Mouse (Mus musculus) embryonic facial prominence, embryonic 13.5 days (tissue): Measurements from ENCODE around the gene Auh. TPM values are rescaled to one million over a fixed set of nuclear protein-coding genes. Genes with fewer than 3 reads are reported as not detected.

Experiments
- ATAC-seq: fragments of 200-750 bp; cut with Nextera tagmentation; 2 replicates; pipeline ENCODE4 v1.8.0; 2017; ENCODE audit warnings: low read depth; ENCODE audit not compliant: insufficient number of reproducible peaks, insufficient read depth, low FRiP score, low TSS enrichment
- H3K27ac ChIP-seq: fragments of 300-500 bp; sonication (generic); 2 replicates; pipeline ENCODE4 v1.5.1; 2015; ENCODE audit warnings: moderate library complexity, mild to moderate bottlenecking, inconsistent platforms
- H3K27me3 ChIP-seq: fragments of 300-500 bp; sonication (generic); 2 replicates; pipeline ENCODE4 v1.6.1; 2015; ENCODE audit warnings: mild to moderate bottlenecking, inconsistent platforms
- H3K36me3 ChIP-seq: fragments of 300-500 bp; sonication (generic); 2 replicates; pipeline ENCODE4 v1.6.1; 2015; ENCODE audit warnings: mild to moderate bottlenecking, inconsistent platforms
- H3K4me1 ChIP-seq: fragments of 300-500 bp; sonication (generic); 2 replicates; pipeline ENCODE4 v1.6.1; 2015; ENCODE audit warnings: inconsistent platforms
- H3K4me2 ChIP-seq: fragments of 300-500 bp; sonication (generic); 2 replicates; pipeline ENCODE4 v1.6.1; 2015; ENCODE audit warnings: moderate library complexity, mild to moderate bottlenecking, inconsistent platforms
- H3K4me3 ChIP-seq: fragments of 300-500 bp; sonication (generic); 2 replicates; pipeline ENCODE4 v1.5.1; 2015; ENCODE audit warnings: mild to moderate bottlenecking, inconsistent platforms
- H3K9ac ChIP-seq: fragments of 300-500 bp; sonication (generic); 2 replicates; pipeline ENCODE4 v1.6.1; 2015; ENCODE audit warnings: mild to moderate bottlenecking, inconsistent platforms
- H3K9me3 ChIP-seq: fragments of 300-500 bp; sonication (generic); 2 replicates; pipeline ENCODE4 v1.6.1; 2016; ENCODE audit warnings: inconsistent platforms
- WGBS: fragments of 180-500 bp; shearing (Covaris S2); methylation state at CpG from one replicate; pipeline ENCODE4 v1.1.7; 2015; ENCODE audit warnings: mixed read lengths; 5-methylcytosine and 5-hydroxymethylcytosine counted together
- polyA plus RNA-seq: library from polyadenylated mRNA; unstranded; fragments of >200 nt; fragmentation: Nextera tagmentation; extraction: Ambion mirVana; gene quantifications from 2 replicates; pipeline ENCODE4 v1.2.1, GENCODE M21; 2015

Auh gene
- polyA plus RNA-seq, 1 experiment from 2014 or later = 46.4 TPM

- WGBS = 76% methylated on average over 7 of the region's 7 CpGs
- Histone ChIP-seq H3K4me3 (no peak overlapping the region), H3K27me3 (no peaks in the 10 kb centered on the region), H3K36me3 (0 out of 2 replicates have a peak, but pooled peaks cover 4% of the 10 kb centered on the region), H3K4me1 (0 out of 2 replicates have a peak, but pooled peaks cover 6% of the 10 kb centered on the region), H3K27ac (no peak overlapping the region), H3K4me2 (no peak overlapping the region), H3K9me3 (peaks cover 3% of the 10 kb centered on the region; the same call in 1 of the 2 replicates), H3K9ac (no peak overlapping the region)
- ATAC-seq = no peak
Measured at GRCm38 (mm10) chr13:52921065-52921825, 8.2 kb downstream of the Auh start.

DNA sequence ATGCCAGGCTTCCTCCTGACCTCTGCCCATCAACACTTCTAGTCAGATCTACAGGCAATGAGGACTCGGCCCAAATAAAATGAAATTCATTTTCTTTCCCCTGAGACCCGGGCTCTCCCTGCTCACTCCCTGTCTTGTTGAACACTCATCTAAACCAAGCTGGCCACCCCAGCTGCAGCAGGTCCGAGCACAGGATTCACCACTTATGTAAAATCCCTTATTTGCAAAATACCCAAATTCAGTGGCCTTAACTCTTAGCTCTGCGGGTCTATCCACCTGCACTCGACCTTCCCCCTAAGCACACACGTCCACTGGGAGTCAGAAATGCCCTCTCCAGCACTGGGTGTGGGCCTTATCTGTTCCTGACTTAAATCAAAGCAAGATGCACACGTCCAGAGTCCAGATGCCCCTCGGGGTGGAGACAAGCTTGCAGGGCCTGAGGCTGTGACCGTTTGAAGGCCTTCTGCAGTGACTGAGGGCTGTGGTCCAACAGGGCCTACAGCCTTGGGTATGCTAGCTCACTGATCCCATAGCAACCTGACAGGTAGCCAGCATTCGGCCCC lies 9.6 kb downstream of the Auh start:
- 77% methylated on average over 10 of the region's 10 CpGs for WGBS
- no peak overlapping the region for H3K4me3 ChIP-seq
- no peaks in the 10 kb centered on the region for H3K9me3 ChIP-seq
- no peak overlapping the region for H3K27ac ChIP-seq
- no peak overlapping the region for H3K4me2 ChIP-seq
- no peak overlapping the region for H3K9ac ChIP-seq
- ATAC-seq = no peak
- 0 out of 2 replicates have a peak, but pooled peaks cover 4% of the 10 kb centered on the region for H3K4me1 ChIP-seq
- no peaks in the 10 kb centered on the region for H3K27me3 ChIP-seq
- 0 out of 2 replicates have a peak, but pooled peaks cover 4% of the 10 kb centered on the region for H3K36me3 ChIP-seq

DNA sequence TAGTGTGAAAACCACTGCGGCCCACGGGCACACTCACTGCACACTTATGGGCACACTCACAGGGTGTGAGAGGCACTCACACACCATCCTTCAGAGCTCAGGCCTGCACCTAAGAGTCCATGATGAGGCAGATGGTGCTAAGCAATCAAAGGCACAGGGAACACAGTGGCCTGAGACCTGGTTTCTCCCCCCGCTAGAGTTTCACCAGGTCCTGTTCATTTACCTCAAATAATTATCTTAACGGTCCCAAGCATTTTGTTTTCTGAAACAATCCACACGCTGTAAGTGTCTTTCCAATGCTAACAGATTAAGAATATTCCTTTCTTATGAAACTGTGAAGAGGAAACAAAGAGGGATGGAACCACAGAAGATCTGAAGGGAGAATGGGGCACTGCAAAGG lies 11.1 kb downstream of the Auh start:
- no peaks in the 10 kb centered on the region for H3K9me3 ChIP-seq
- H3K9ac ChIP-seq = no peak overlapping the region
- 0 out of 2 replicates have a peak, but pooled peaks cover 10% of the 10 kb centered on the region for H3K4me1 ChIP-seq
- no peak overlapping the region for H3K27ac ChIP-seq
- no peak overlapping the region for H3K4me2 ChIP-seq
- H3K4me3 ChIP-seq = no peak overlapping the region
- 89% methylated on average over 5 of the region's 5 CpGs for WGBS
- no peaks in the 10 kb centered on the region for H3K27me3 ChIP-seq
- ATAC-seq = no peak
- H3K36me3 ChIP-seq = 0 out of 2 replicates have a peak, but pooled peaks cover 4% of the 10 kb centered on the region

GRCm38 (mm10) chr13:52914591-52915110 lies 14.8 kb downstream of the Auh start:
- Histone ChIP-seq H3K4me3 (no peak overlapping the region), H3K36me3 (peaks cover 23% of the 10 kb centered on the region; the same call in 1 of the 2 replicates), H3K27ac (no peak overlapping the region), H3K27me3 (no peaks in the 10 kb centered on the region), H3K9ac (no peak overlapping the region), H3K4me2 (no peak overlapping the region), H3K4me1 (0 out of 2 replicates have a peak, but pooled peaks cover 6% of the 10 kb centered on the region), H3K9me3 (no peaks in the 10 kb centered on the region)
- ATAC-seq = no peak
- 74% methylated on average over 19 of the region's 19 CpGs for WGBS

- Histone ChIP-seq H3K27ac (no peak overlapping the region), H3K36me3 (peaks cover 24% of the 10 kb centered on the region), H3K9ac (no peak overlapping the region), H3K4me2 (no peak overlapping the region), H3K27me3 (no peaks in the 10 kb centered on the region), H3K4me3 (no peak overlapping the region), H3K4me1 (0 out of 2 replicates have a peak, but pooled peaks cover 6% of the 10 kb centered on the region), H3K9me3 (no peaks in the 10 kb centered on the region)
- WGBS = 81% methylated on average over 7 of the region's 7 CpGs
- ATAC-seq = no peak
Measured at GRCm38 (mm10) chr13:52913926-52914325, 15.6 kb downstream of the Auh start.

- H3K9me3 ChIP-seq = no peaks in the 10 kb centered on the region
- 0 out of 2 replicates have a peak, but pooled peaks cover 6% of the 10 kb centered on the region for H3K4me1 ChIP-seq
- H3K27me3 ChIP-seq = no peaks in the 10 kb centered on the region
- no peak overlapping the region for H3K4me2 ChIP-seq
- H3K36me3 ChIP-seq = peaks cover 36% of the 10 kb centered on the region
- H3K27ac ChIP-seq = no peak overlapping the region
- 78% methylated on average over 8 of the region's 8 CpGs for WGBS
- ATAC-seq = no peak
- no peak overlapping the region for H3K4me3 ChIP-seq
- H3K9ac ChIP-seq = no peak overlapping the region
Measured at GRCm38 (mm10) chr13:52912495-52912894, 17.0 kb downstream of the Auh start.

- no peak for ATAC-seq
- WGBS = 70% methylated on average over 4 of the region's 4 CpGs
- no peak overlapping the region for H3K27ac ChIP-seq
Measured at GRCm38 (mm10) chr13:52911259-52911658, 18.2 kb downstream of the Auh start.

DNA sequence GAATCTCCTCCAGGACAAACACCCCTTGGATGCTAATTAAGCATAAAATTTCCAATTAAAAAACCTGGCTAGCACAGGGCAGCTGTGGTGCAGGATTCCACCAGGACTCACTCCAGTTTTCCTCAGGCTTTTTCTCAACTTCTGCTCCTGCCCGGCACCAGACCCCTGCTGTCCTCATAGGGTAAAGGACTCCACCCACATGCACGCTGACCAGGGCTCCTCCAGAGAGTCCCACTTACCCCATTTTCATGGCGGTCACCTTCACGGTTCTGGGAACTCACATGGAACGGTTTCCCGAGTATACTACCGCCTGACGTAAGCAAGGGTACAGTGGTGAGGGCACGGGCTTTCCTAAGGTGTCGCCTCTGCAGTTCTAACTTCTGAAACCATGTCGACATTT lies 23.2 kb downstream of the Auh start:
- WGBS = 83% methylated on average over 11 of the region's 11 CpGs
- H3K9ac ChIP-seq = no peak overlapping the region
- H3K4me2 ChIP-seq = no peak overlapping the region
- no peaks in the 10 kb centered on the region for H3K9me3 ChIP-seq
- ATAC-seq = no peak
- H3K27ac ChIP-seq = no peak overlapping the region
- H3K27me3 ChIP-seq = no peaks in the 10 kb centered on the region
- H3K36me3 ChIP-seq = peaks cover 33% of the 10 kb centered on the region
- H3K4me1 ChIP-seq = peaks cover 32% of the 10 kb centered on the region
- H3K4me3 ChIP-seq = no peak overlapping the region

More at GRCm38 (mm10) chr13:52911259-52911658, 18.2 kb downstream of the Auh start:
- H3K27me3 ChIP-seq = no peaks in the 10 kb centered on the region
- H3K4me1 ChIP-seq = 0 out of 2 replicates have a peak, but pooled peaks cover 6% of the 10 kb centered on the region
- H3K4me2 ChIP-seq = no peak overlapping the region
- H3K9me3 ChIP-seq = no peaks in the 10 kb centered on the region
- no peak overlapping the region for H3K4me3 ChIP-seq
- H3K36me3 ChIP-seq = peaks cover 43% of the 10 kb centered on the region
- H3K9ac ChIP-seq = no peak overlapping the region

DNA sequence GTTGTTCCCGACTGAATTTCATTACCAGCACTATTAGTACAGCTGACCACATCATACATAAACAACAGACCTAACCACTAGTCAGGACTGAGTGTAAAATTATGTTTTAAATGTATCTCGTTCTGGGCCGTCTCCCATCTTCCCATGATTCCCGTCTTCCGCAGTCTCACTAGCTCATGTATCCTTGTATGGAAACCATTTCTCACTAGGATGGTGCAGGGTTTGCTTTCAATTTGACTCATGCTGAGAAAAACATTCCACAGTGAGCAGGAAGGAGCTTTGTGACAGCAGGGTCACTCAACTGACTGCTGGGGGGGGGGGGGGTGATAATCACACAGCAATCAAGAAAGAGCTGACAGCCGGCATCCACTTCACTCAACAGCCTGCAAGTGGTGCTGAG lies 25.3 kb downstream of the Auh start:
- peaks cover 24% of the 10 kb centered on the region for H3K36me3 ChIP-seq
- H3K4me1 ChIP-seq = peaks cover 32% of the 10 kb centered on the region
- no peak overlapping the region for H3K9ac ChIP-seq
- ATAC-seq = no peak
- H3K27ac ChIP-seq = peak overlapping the region; percentile 82
- no peak overlapping the region for H3K4me2 ChIP-seq
- H3K27me3 ChIP-seq = no peaks in the 10 kb centered on the region
- no peak overlapping the region for H3K4me3 ChIP-seq
- WGBS = 20% methylated on average over 6 of the region's 6 CpGs
- H3K9me3 ChIP-seq = no peaks in the 10 kb centered on the region

DNA sequence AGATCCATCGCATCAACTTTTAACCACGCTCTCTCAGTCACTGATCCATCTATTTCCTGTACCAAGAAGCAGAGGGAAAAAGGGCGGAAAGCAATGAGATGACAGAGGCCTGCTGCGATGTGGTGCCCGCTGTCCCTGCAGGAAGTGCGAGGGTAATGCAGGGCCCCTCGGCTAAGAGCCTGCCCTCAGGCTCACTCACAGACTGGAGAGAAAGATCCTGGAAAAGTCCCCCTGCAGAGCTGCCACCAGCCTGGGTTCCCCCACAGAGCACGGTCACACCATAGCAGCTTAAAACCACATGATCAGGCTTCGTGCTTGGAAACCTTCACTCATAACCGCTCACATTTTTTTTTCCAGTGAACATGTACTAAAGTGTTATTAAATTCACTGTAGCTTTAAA lies 25.7 kb downstream of the Auh start:
- Histone ChIP-seq H3K27ac (peak overlapping the region; percentile 82), H3K9ac (no peak overlapping the region), H3K4me3 (no peak overlapping the region), H3K27me3 (no peaks in the 10 kb centered on the region), H3K4me1 (peaks cover 32% of the 10 kb centered on the region), H3K9me3 (no peaks in the 10 kb centered on the region), H3K36me3 (peaks cover 21% of the 10 kb centered on the region), H3K4me2 (no peak overlapping the region)
- peak; percentile 29; the same call in 1 of the 2 replicates for ATAC-seq
- WGBS = 14% methylated on average over 10 of the region's 10 CpGs

DNA sequence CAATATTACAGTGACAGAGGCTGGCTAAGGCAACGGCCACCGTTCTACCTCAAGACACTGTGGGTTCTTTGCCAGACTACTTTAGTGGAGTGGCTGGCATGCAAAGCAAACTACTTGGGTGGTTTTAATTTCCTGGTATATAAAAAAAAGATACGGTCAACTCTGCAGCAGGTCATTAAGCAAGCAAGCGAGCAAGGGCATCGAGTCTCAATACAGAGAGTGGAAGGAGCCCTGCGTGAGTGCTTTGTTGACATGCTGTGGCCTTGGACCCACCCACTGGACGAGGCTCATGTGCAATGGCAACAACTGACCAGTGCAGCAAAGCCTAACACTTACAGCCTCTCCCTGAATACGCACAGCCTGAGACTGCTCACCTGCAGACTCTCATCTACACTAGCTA lies 27.0 kb downstream of the Auh start:
- 81% methylated on average over 8 of the region's 8 CpGs for WGBS
- H3K4me1 ChIP-seq = peaks cover 32% of the 10 kb centered on the region
- no peak for ATAC-seq

More for the DNA sequence above, 27.0 kb downstream of the Auh start:
- H3K27ac ChIP-seq = no peak overlapping the region
- H3K4me3 ChIP-seq = no peak overlapping the region
- H3K9ac ChIP-seq = no peak overlapping the region
- H3K4me2 ChIP-seq = no peak overlapping the region
- peaks cover 17% of the 10 kb centered on the region for H3K36me3 ChIP-seq
- no peaks in the 10 kb centered on the region for H3K9me3 ChIP-seq
- no peaks in the 10 kb centered on the region for H3K27me3 ChIP-seq
